In the genomic region with DNA sequence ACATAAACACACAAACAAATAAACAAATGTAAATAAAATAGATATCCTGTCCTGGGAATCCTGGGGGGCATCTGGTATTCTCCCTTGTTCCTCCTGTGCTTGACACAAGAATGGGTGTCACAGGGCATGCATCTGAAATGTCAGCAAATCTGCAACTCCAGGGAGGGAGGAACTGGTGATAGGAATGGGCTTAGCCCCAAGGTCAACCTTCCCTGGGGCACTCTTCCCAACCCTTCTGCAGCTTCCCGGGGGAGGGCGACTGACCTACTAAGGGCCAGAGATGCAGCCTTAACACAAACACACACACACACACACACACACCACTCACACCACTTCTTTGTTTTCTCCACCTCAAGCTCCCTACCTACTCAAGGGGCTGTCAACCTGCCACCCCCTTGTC, we compare ENCODE assay signal across 19 mouse cellular contexts.
DNase-seq lines count a peak whose midpoint lies in the region; ATAC-seq and TF ChIP-seq lines count a peak whose summit lies in the region.
"Had no signal": no experiment of that assay in that cellular context is flagged by ENCODE, and none has a peak within 500 bp of the region (broad histone marks: within the 10 kb centered on the region; RNA-seq: fewer than 3 reads in every experiment).

No protein-coding gene starts in this region.

- H3K4me2 ChIP-seq in hindbrain, embryonic 15.5 days, result no peak overlapping the region
- no peak overlapping the region for H3K4me2 ChIP-seq in hindbrain, embryonic 12.5 days (replicated peaks)
- H3K4me2 ChIP-seq: embryonic facial prominence, embryonic 15.5 days; heart, embryonic 12.5 days; liver, embryonic 13.5 days had no signal

- WGBS in hindbrain, embryonic 15.5 days, result 79% methylated on average over 2 of the region's 2 CpGs
- 96% methylated on average over 2 of the region's 2 CpGs for WGBS in hindbrain, embryonic 12.5 days

- peaks cover 27% of the 10 kb centered on the region for H3K4me1 ChIP-seq in hindbrain, embryonic 15.5 days (replicated peaks)
- peaks cover 18% of the 10 kb centered on the region for H3K4me1 ChIP-seq in hindbrain, embryonic 12.5 days
- H3K4me1 ChIP-seq: liver, embryonic 13.5 days had no signal

- no peak for TF ChIP-seq CTCF in gastrocnemius, adult 2 months (IDR thresholded peaks at IDR 0.05)

- intact Hi-C loops in gastrocnemius, adult 2 months (cut with DNase I), result no loop called here
- intact Hi-C loops in gastrocnemius, postnatal 14 days (cut with DNase I; ENCODE audit: low total_unique reads), result no loop called here

- H3K4me3 ChIP-seq in gastrocnemius, adult 2 months, result no peak overlapping the region
- no peak overlapping the region for H3K4me3 ChIP-seq in hindbrain, embryonic 15.5 days
- no peak overlapping the region for H3K4me3 ChIP-seq in hindbrain, embryonic 12.5 days
- H3K4me3 ChIP-seq: embryonic facial prominence, embryonic 15.5 days; heart, embryonic 12.5 days; liver, embryonic 13.5 days had no signal

- H3K9ac ChIP-seq in hindbrain, embryonic 15.5 days, result no peak overlapping the region
- no peak overlapping the region for H3K9ac ChIP-seq in hindbrain, embryonic 12.5 days
- H3K9ac ChIP-seq: embryonic facial prominence, embryonic 15.5 days; heart, embryonic 12.5 days; liver, embryonic 13.5 days had no signal

- peak; percentile 47 to 61 for DNase-seq in adrenal gland, adult (ENCODE audit: inconsistent age in 2 of 2, low spot score in 1 of 2)
- no peak for DNase-seq in adrenal gland, adult 8-10 months
- no peak for DNase-seq in gastrocnemius, adult 2 months
- DNase-seq in gastrocnemius, postnatal 14 days, result no peak
- peak; percentile 23 for DNase-seq in ovary, adult 18-20 months (ENCODE audit: low spot score)
- no peak for DNase-seq in ovary, postnatal 36 days (ENCODE audit: low spot score)
- DNase-seq: cerebellum, adult 9-10 months; heart, postnatal 4 days; kidney, postnatal 25 days; liver, embryonic 13.5 days; lung, adult 2 months; lung, postnatal 14 days; thymus, adult 18-20 months; thymus, postnatal 36 days had no signal

- no peaks in the 10 kb centered on the region for H3K27me3 ChIP-seq in hindbrain, embryonic 15.5 days
- H3K27me3 ChIP-seq in hindbrain, embryonic 12.5 days, result no peaks in the 10 kb centered on the region
- H3K27me3 ChIP-seq: embryonic facial prominence, embryonic 15.5 days; heart, embryonic 12.5 days; liver, embryonic 13.5 days had no signal

- ATAC-seq in hindbrain, embryonic 15.5 days (ENCODE audit: low FRiP score, low read depth), result no peak
- ATAC-seq in hindbrain, embryonic 12.5 days (ENCODE audit: low FRiP score), result no peak
- ATAC-seq: intestine, postnatal 0 days had no signal

- no peaks in the 10 kb centered on the region for H3K36me3 ChIP-seq in hindbrain, embryonic 15.5 days
- H3K36me3 ChIP-seq in hindbrain, embryonic 12.5 days, result no peaks in the 10 kb centered on the region
- H3K36me3 ChIP-seq: embryonic facial prominence, embryonic 15.5 days; heart, embryonic 12.5 days; liver, embryonic 13.5 days had no signal

- peak overlapping the region; percentile 81; the same call in 1 of the 2 replicates for H3K27ac ChIP-seq in gastrocnemius, adult 2 months
- 0 out of 2 replicates have a peak overlapping the region, but pooled peaks have one; percentile 32 for H3K27ac ChIP-seq in hindbrain, embryonic 15.5 days (replicated peaks)
- H3K27ac ChIP-seq in hindbrain, embryonic 12.5 days, result no peak overlapping the region
- H3K27ac ChIP-seq: embryonic facial prominence, embryonic 15.5 days; liver, embryonic 13.5 days had no signal

- H3K9me3 ChIP-seq in hindbrain, embryonic 15.5 days, result no peaks in the 10 kb centered on the region
- H3K9me3 ChIP-seq in hindbrain, embryonic 12.5 days (replicated peaks), result no peaks in the 10 kb centered on the region
- H3K9me3 ChIP-seq: embryonic facial prominence, embryonic 15.5 days; heart, embryonic 12.5 days; liver, embryonic 13.5 days had no signal

Comparison
In these comparisons a context has a peak if more than half of its experiments do, and no peak if none do; other contexts are left out.
1. DNase-seq: peak in adrenal gland, adult (2 of 2) and ovary, adult 18-20 months (single experiment); none in adrenal gland, adult 8-10 months (single experiment), gastrocnemius, adult 2 months (single experiment), gastrocnemius, postnatal 14 days (single experiment) and ovary, postnatal 36 days (single experiment).